Mouse (Mus musculus) layer of hippocampus, adult 8-10 months (tissue): Measurements from ENCODE around the gene Cd37. TPM values are rescaled to one million over a fixed set of nuclear protein-coding genes. Genes with fewer than 3 reads are reported as not detected.

Experiments
- total RNA-seq, 4 experiments: library from RNA; stranded (reverse); gene quantifications; 2 replicates each; pipeline ENCODE4 v1.2.4; 2022

The Cd37 gene
- total RNA-seq, 4 experiments from 2014 or later, result 6.3 to 34.1 (median 18.1) TPM

Other genes starting within 250 kb of the Cd37 start
- 10 to 100 TPM; 42.1 to 52.0 (median 45.0) TPM for gene Irf3, start 241.5 kb downstream of the Cd37 start, total RNA-seq
- gene Bcl2l12, start 240.4 kb downstream of the Cd37 start, total RNA-seq, result 1 to 10 TPM; 2.3 to 6.1 (median 4.3) TPM
- 100 to 1,000 TPM; 163 to 173 (median 167) TPM for gene Scaf1, start 222.8 kb downstream of the Cd37 start, total RNA-seq
- gene Rras, start 221.2 kb downstream of the Cd37 start, total RNA-seq, result 10 to 100 TPM; 13.7 to 16.8 (median 15.2) TPM
- gene Prr12, start 186.2 kb downstream of the Cd37 start, total RNA-seq, result 10 to 100 TPM; 72.9 to 75.3 (median 73.6) TPM
- gene Nosip, start 176.7 kb downstream of the Cd37 start, total RNA-seq, result 10 to 100 TPM; 42.2 to 53.5 (median 49.8) TPM
- 1 to 10 TPM; 6.5 to 7.6 (median 6.9) TPM for gene Prrg2, start 176.4 kb downstream of the Cd37 start, total RNA-seq
- gene Rcn3, start 146.9 kb downstream of the Cd37 start, total RNA-seq, result 10 to 100 TPM in 3 of 4 experiments, 1 to 10 TPM in 1; 9.9 to 13.9 (median 10.6) TPM
- gene Fcgrt, start 135.3 kb downstream of the Cd37 start, total RNA-seq, result 10 to 100 TPM; 16.8 to 23.4 (median 20.1) TPM
- gene Rps11, start 114.7 kb downstream of the Cd37 start, total RNA-seq, result 100 to 1,000 TPM; 439 to 619 (median 513) TPM
- gene Rpl13a, start 110.4 kb downstream of the Cd37 start, total RNA-seq, result 1,000 to 10,000 TPM in 1 of 4 experiments, 100 to 1,000 TPM in 3; 731 to 1,022 (median 859) TPM
- not detected for gene Gm45713, start 102.9 kb downstream of the Cd37 start, total RNA-seq
- gene Flt3l, start 102.7 kb downstream of the Cd37 start, total RNA-seq, result 10 to 100 TPM; 10.0 to 12.0 (median 10.4) TPM
- gene Pih1d1, start 84.8 kb downstream of the Cd37 start, total RNA-seq, result 10 to 100 TPM; 37.5 to 56.7 (median 46.3) TPM
- 10 to 100 TPM; 16.9 to 18.6 (median 17.6) TPM for gene Aldh16a1, start 84.5 kb downstream of the Cd37 start, total RNA-seq
- gene Slc17a7, start 75.2 kb downstream of the Cd37 start, total RNA-seq, result 1,000 to 10,000 TPM; 1,166 to 1,245 (median 1,206) TPM
- gene Gfy, start 59.5 kb downstream of the Cd37 start, total RNA-seq, result under 1 TPM in 2 of 4 experiments, not detected in 2; 0.20 to 0.51 TPM
- not detected for gene Pth2, start 58.1 kb downstream of the Cd37 start, total RNA-seq
- gene Ccdc155, start 34.2 kb downstream of the Cd37 start, total RNA-seq, result 1 to 10 TPM; 2.5 to 4.8 (median 3.6) TPM
- 1 to 10 TPM; 2.1 to 3.3 (median 2.6) TPM for gene Dkkl1, start 27.0 kb downstream of the Cd37 start, total RNA-seq
- 1 to 10 TPM; 2.2 to 5.4 (median 3.7) TPM for gene Tead2, start 23.4 kb downstream of the Cd37 start, total RNA-seq
- gene Slc6a16, start 2.0 kb upstream of the Cd37 start, total RNA-seq, result 1 to 10 TPM; 1.9 to 3.4 (median 2.6) TPM
- not detected for gene Slc6a21, start 38.4 kb upstream of the Cd37 start, total RNA-seq
- 10 to 100 TPM; 16.0 to 25.6 (median 19.4) TPM for gene Trpm4, start 94.7 kb upstream of the Cd37 start, total RNA-seq
- under 1 TPM in 2 of 4 experiments, not detected in 2; 0.21 to 0.39 TPM for gene Hrc, start 96.2 kb upstream of the Cd37 start, total RNA-seq
- 100 to 1,000 TPM; 123 to 143 (median 133) TPM for gene Ppfia3, start 127.9 kb upstream of the Cd37 start, total RNA-seq
- 100 to 1,000 TPM; 131 to 156 (median 140) TPM for gene Lin7b, start 131.5 kb upstream of the Cd37 start, total RNA-seq
- 100 to 1,000 TPM; 387 to 503 (median 439) TPM for gene Snrnp70, start 156.6 kb upstream of the Cd37 start, total RNA-seq
- gene Kcna7, start 166.5 kb upstream of the Cd37 start, total RNA-seq, result under 1 TPM in 1 of 4 experiments, not detected in 3; 0.14 TPM
- gene Ntf5, start 174.6 kb upstream of the Cd37 start, total RNA-seq, result under 1 TPM in 3 of 4 experiments, not detected in 1; 0.31 to 0.39 (median 0.31) TPM
- under 1 TPM in 1 of 4 experiments, not detected in 3; 0.52 TPM for gene Lhb, start 181.7 kb upstream of the Cd37 start, total RNA-seq
- 10 to 100 TPM; 16.0 to 23.3 (median 20.2) TPM for gene Gys1, start 195.7 kb upstream of the Cd37 start, total RNA-seq
- 10 to 100 TPM; 31.7 to 38.7 (median 35.4) TPM for gene Ruvbl2, start 199.0 kb upstream of the Cd37 start, total RNA-seq
- gene Ftl1, start 220.8 kb upstream of the Cd37 start, total RNA-seq, result 100 to 1,000 TPM; 176 to 331 (median 227) TPM
- gene Bax, start 227.8 kb upstream of the Cd37 start, total RNA-seq, result 10 to 100 TPM; 70.0 to 78.6 (median 73.2) TPM
- not detected for gene Tulp2, start 242.8 kb upstream of the Cd37 start, total RNA-seq
- gene Gm45808, start 247.7 kb upstream of the Cd37 start, total RNA-seq, result 1 to 10 TPM in 1 of 4 experiments, not detected in 3; 2.0 TPM
- 1 to 10 TPM; 5.6 to 6.3 (median 6.2) TPM for gene Dhdh, start 249.7 kb upstream of the Cd37 start, total RNA-seq